Mouse (Mus musculus) megakaryocyte, embryonic 14.5 days (primary cell): ENCODE results near the gene Speer4d. TPM values are rescaled to one million over a fixed set of nuclear protein-coding genes. Genes with fewer than 3 reads are reported as not detected.
"Not testable (repeated sequence)": the region's sequence is repeated elsewhere in the genome, so short reads cannot be mapped to it uniquely, and the experiment has no call there.

Experiments
- H3K27me3 ChIP-seq: replicated peaks from 2 replicates; pipeline ENCODE3; 2012; ENCODE audit warnings: inconsistent platforms
- H3K36me3 ChIP-seq: replicated peaks from 2 replicates; pipeline ENCODE3; 2012; ENCODE audit warnings: low read length, inconsistent platforms, mixed read lengths
- H3K4me1 ChIP-seq: 2 replicates; pipeline ENCODE4 v1.6.1; 2012; ENCODE audit warnings: inconsistent platforms
- H3K4me3 ChIP-seq: replicated peaks from 2 replicates; pipeline ENCODE3; 2012; ENCODE audit warnings: moderate library complexity, mild to moderate bottlenecking, inconsistent platforms
- H3K9me3 ChIP-seq: 2 replicates; pipeline ENCODE4 v1.6.1; 2012; ENCODE audit warnings: inconsistent platforms
- polyA plus RNA-seq: library from polyadenylated mRNA; stranded (reverse); fragments of >175 nt; gene quantifications from 2 replicates; pipeline ENCODE4 v1.2.3, GENCODE M21; 2012; ENCODE audit warnings: low replicate concordance; ENCODE audit not compliant: insufficient read depth

The Speer4d gene
- polyA plus RNA-seq: not detected in 2 replicates

- not testable (repeated sequence) for H3K9me3 ChIP-seq, H3K4me1 ChIP-seq, H3K36me3 ChIP-seq, H3K27me3 ChIP-seq, H3K4me3 ChIP-seq
Observed at GRCm38 (mm10) chr5:15618764-15619163, at the start of gene Speer4d. Speer4d (plus strand) TSS chr5:15619064.

GRCm38 (mm10) chr5:15573735-15574134 is 45.1 kb upstream of the Speer4d start:
- not testable (repeated sequence) for H3K4me3 ChIP-seq, H3K27me3 ChIP-seq, H3K4me1 ChIP-seq, H3K9me3 ChIP-seq, H3K36me3 ChIP-seq

GRCm38 (mm10) chr5:15577033-15577432 is 41.8 kb upstream of the Speer4d start, which contains the start of gene Gm21083:
Gm21083 (plus strand) TSS chr5:15577333.
- H3K4me3 ChIP-seq, H3K4me1 ChIP-seq, H3K9me3 ChIP-seq, H3K27me3 ChIP-seq, H3K36me3 ChIP-seq: not testable (repeated sequence)

- H3K27me3 ChIP-seq, H3K9me3 ChIP-seq: not testable (repeated sequence)
Observed at GRCm38 (mm10) chr5:15586351-15586750, 32.5 kb upstream of the Speer4d start.

GRCm38 (mm10) chr5:15588291-15588690 is 30.6 kb upstream of the Speer4d start:
- not testable (repeated sequence) for H3K9me3 ChIP-seq, H3K27me3 ChIP-seq, H3K36me3 ChIP-seq, H3K4me3 ChIP-seq, H3K4me1 ChIP-seq

More at GRCm38 (mm10) chr5:15586351-15586750, 32.5 kb upstream of the Speer4d start:
- not testable (repeated sequence) for H3K36me3 ChIP-seq, H3K4me1 ChIP-seq, H3K4me3 ChIP-seq

- not testable (repeated sequence) for H3K9me3 ChIP-seq, H3K4me3 ChIP-seq, H3K4me1 ChIP-seq, H3K27me3 ChIP-seq, H3K36me3 ChIP-seq
Observed at GRCm38 (mm10) chr5:15590635-15591034, 28.2 kb upstream of the Speer4d start.

- not testable (repeated sequence) for H3K27me3 ChIP-seq, H3K36me3 ChIP-seq, H3K9me3 ChIP-seq, H3K4me1 ChIP-seq, H3K4me3 ChIP-seq
Observed at GRCm38 (mm10) chr5:15591577-15591976, 27.3 kb upstream of the Speer4d start.

- H3K27me3 ChIP-seq, H3K36me3 ChIP-seq: not testable (repeated sequence)
Observed at GRCm38 (mm10) chr5:15598831-15599230, 20.0 kb upstream of the Speer4d start.

GRCm38 (mm10) chr5:15600342-15600741 is 18.5 kb upstream of the Speer4d start:
- not testable (repeated sequence) for H3K9me3 ChIP-seq, H3K4me1 ChIP-seq, H3K36me3 ChIP-seq, H3K27me3 ChIP-seq, H3K4me3 ChIP-seq

More at GRCm38 (mm10) chr5:15598831-15599230, 20.0 kb upstream of the Speer4d start:
- H3K4me3 ChIP-seq, H3K4me1 ChIP-seq, H3K9me3 ChIP-seq: not testable (repeated sequence)

GRCm38 (mm10) chr5:15601481-15601880 is 17.4 kb upstream of the Speer4d start:
- H3K9me3 ChIP-seq, H3K36me3 ChIP-seq, H3K4me1 ChIP-seq, H3K4me3 ChIP-seq, H3K27me3 ChIP-seq: not testable (repeated sequence)

- not testable (repeated sequence) for H3K4me3 ChIP-seq, H3K9me3 ChIP-seq, H3K4me1 ChIP-seq, H3K27me3 ChIP-seq, H3K36me3 ChIP-seq
Observed at GRCm38 (mm10) chr5:15601960-15602359, 16.9 kb upstream of the Speer4d start.

- not testable (repeated sequence) for H3K4me1 ChIP-seq, H3K9me3 ChIP-seq, H3K27me3 ChIP-seq, H3K36me3 ChIP-seq, H3K4me3 ChIP-seq
Observed at GRCm38 (mm10) chr5:15602424-15602947, 16.4 kb upstream of the Speer4d start.

- not testable (repeated sequence) for H3K4me1 ChIP-seq, H3K27me3 ChIP-seq, H3K36me3 ChIP-seq, H3K4me3 ChIP-seq, H3K9me3 ChIP-seq
Observed at GRCm38 (mm10) chr5:15603008-15603407, 15.9 kb upstream of the Speer4d start.

GRCm38 (mm10) chr5:15603585-15603984 is 15.3 kb upstream of the Speer4d start:
- not testable (repeated sequence) for H3K27me3 ChIP-seq, H3K9me3 ChIP-seq, H3K4me1 ChIP-seq, H3K36me3 ChIP-seq, H3K4me3 ChIP-seq

GRCm38 (mm10) chr5:15606677-15607076 is 12.2 kb upstream of the Speer4d start:
- H3K9me3 ChIP-seq, H3K27me3 ChIP-seq: not testable (repeated sequence)

GRCm38 (mm10) chr5:15610695-15611094 is 8.2 kb upstream of the Speer4d start:
- not testable (repeated sequence) for H3K27me3 ChIP-seq, H3K4me3 ChIP-seq, H3K9me3 ChIP-seq, H3K36me3 ChIP-seq, H3K4me1 ChIP-seq

More at GRCm38 (mm10) chr5:15606677-15607076, 12.2 kb upstream of the Speer4d start:
- H3K4me3 ChIP-seq, H3K4me1 ChIP-seq, H3K36me3 ChIP-seq: not testable (repeated sequence)

GRCm38 (mm10) chr5:15616195-15616594 is 2.7 kb upstream of the Speer4d start:
- not testable (repeated sequence) for H3K4me3 ChIP-seq

More at GRCm38 (mm10) chr5:15616195-15616594, 2.7 kb upstream of the Speer4d start:
- H3K4me1 ChIP-seq, H3K36me3 ChIP-seq, H3K9me3 ChIP-seq, H3K27me3 ChIP-seq: not testable (repeated sequence)
